Mouse (Mus musculus): ENCODE measurements around the gene Tulp1.
"Not testable (repeated sequence)": the region's sequence is repeated elsewhere in the genome, so short reads cannot be mapped to it uniquely, and the experiment has no call there.

Gene Tulp1

DNA sequence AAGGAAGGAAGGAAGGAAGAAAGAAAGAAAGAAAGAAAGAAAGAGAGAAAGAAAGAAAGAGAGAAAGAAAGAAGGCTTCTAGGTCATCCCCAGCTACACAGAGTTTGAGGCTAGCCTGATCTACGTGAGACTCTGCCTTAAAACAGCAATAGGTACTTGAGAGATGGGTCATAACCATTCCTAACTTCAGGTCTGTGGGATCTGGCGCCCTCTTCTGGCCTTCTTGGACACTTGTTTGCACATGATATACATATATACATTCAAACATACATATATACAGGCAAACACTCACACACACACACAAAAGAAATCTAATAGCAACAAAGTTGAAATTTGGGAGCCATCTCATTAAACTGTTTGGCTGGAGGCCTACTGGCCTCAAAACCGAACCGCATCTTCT is 19.3 kb upstream of the Tulp1 start:
- no peaks in the 10 kb centered on the region for H3K27me3 ChIP-seq (ENCODE audit: control insufficient read depth, insufficient read depth, low read length, poor library complexity, severe bottlenecking)
- DNase-seq (ENCODE audit: low read depth, low spot score) = peak; percentile 52
- no peaks in the 10 kb centered on the region for H3K36me3 ChIP-seq (ENCODE audit: control insufficient read depth, insufficient read depth, low read length, poor library complexity, severe bottlenecking)

DNA sequence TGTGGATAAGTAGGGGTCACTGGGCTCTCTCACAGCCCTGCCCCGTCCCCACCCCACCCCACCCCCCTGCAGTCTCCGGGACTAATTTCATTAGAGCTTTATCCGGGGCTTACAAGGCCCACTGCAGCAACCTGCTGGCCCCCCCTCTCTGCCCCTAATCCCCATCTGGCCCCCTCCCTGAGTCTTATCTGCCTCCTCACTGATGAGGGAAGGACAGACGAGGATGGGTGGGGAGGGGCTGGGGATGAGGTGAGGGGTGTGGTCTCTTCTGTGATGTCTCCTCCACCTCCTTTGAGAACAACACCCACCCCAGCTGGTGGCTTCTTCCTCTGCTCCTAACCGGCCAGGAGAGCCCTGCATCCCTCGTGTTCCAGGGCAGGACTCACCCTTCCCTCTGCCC is 15.2 kb upstream of the Tulp1 start:
- Histone ChIP-seq H3K27me3 (ENCODE audit: control insufficient read depth, insufficient read depth, low read length, poor library complexity, severe bottlenecking) (no peaks in the 10 kb centered on the region), H3K36me3 (ENCODE audit: control insufficient read depth, insufficient read depth, low read length, poor library complexity, severe bottlenecking) (no peaks in the 10 kb centered on the region)
- DNase-seq (ENCODE audit: low read depth, low spot score) = no peak

DNA sequence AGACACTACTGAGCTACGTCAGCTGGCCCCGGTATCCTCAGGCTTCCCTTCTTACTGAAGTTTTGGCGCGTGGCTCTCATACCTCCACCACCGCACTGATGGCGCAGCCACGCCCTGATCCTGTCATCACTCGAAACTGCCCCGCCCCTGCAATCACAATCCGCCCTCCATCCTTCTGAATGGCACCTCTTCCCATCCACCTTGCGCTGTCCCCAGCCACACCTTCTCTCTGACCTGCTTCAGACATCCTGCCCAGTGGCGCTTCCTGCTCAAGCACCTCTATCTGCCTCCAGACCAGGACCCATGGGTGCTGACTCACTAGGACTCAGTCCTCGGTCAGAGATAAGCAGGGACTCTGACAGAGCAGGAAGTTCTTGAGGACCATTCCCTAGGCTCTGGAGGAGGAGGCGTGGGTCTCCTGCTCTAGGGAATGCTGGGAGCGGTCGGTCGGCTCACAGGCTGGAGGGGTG is 10.6 kb upstream of the Tulp1 start:
- Histone ChIP-seq H3K36me3 (ENCODE audit: control insufficient read depth, insufficient read depth, low read length, poor library complexity, severe bottlenecking) (no peaks in the 10 kb centered on the region), H3K27me3 (ENCODE audit: control insufficient read depth, insufficient read depth, low read length, poor library complexity, severe bottlenecking) (no peaks in the 10 kb centered on the region)
- peak; percentile 15 for DNase-seq (ENCODE audit: low read depth, low spot score)

DNA sequence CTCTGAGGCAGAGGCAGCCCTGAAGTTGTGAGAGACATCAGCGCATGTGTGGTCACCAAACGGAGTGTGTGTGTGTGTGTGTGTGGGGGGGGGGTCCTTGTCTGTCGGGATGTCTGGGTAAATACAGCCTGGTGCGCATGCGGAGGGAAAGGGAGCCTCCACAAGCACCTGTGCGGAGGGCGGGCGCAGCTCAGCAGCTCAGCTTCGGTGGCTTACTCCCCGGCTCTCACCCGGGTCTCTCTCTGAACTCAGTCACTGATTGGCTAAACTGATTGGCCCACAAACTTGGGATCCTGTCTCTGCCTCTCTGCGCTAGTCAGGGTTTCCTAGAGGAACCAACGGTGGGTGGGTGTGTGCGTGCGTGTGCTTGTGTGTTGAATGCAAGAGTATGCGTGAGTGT is 9.5 kb upstream of the Tulp1 start:
- H3K27me3 ChIP-seq (ENCODE audit: control insufficient read depth, insufficient read depth, low read length, poor library complexity, severe bottlenecking) = no peaks in the 10 kb centered on the region
- no peak for DNase-seq (ENCODE audit: low read depth, low spot score)
- no peaks in the 10 kb centered on the region for H3K36me3 ChIP-seq (ENCODE audit: control insufficient read depth, insufficient read depth, low read length, poor library complexity, severe bottlenecking)

DNA sequence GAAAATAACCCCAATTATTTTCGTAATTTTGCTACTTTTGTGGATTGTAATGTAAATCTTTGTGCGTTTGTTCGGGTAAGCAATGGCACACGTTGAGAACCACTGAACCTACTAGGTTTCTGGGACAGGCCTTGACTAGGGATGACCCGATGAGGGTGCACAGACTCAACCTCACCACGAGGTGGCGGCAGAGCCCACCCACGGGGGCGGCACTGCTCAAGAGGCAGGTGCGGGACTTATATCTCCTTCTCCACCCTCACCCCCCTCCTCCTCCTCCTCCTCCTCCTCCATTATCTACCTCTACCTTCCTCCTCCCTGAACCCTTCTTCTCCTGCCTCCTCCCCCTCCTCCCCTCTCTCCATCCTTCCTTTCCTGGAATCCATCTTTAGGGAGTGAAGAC is 8.8 kb upstream of the Tulp1 start:
- DNase-seq (ENCODE audit: low read depth, low spot score) = peak; percentile 71
- no peaks in the 10 kb centered on the region for H3K36me3 ChIP-seq (ENCODE audit: control insufficient read depth, insufficient read depth, low read length, poor library complexity, severe bottlenecking)
- no peaks in the 10 kb centered on the region for H3K27me3 ChIP-seq (ENCODE audit: control insufficient read depth, insufficient read depth, low read length, poor library complexity, severe bottlenecking)

DNA sequence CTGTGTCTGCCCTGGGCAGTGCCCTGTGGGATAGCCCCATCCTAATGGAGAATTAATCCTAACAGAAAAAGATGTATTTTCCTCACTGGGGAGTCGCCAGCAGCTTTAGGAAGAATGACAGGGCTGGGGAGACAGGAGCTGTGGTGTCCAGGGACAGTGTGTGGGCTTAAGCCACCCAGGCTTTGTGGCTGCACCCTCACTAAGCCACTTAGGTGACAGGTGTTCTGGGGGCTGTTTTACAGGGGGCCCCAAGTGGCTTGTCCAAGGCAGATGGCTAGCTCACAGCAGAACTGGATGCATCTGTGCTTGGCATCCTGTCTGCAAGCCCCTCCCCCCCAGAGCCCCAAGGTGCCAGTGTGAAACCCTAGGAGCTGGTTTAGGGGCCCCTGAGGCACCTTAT is 6.9 kb upstream of the Tulp1 start:
- DNase-seq (ENCODE audit: low read depth, low spot score) = no peak
- Histone ChIP-seq H3K27me3 (ENCODE audit: control insufficient read depth, insufficient read depth, low read length, poor library complexity, severe bottlenecking) (no peaks in the 10 kb centered on the region; the same call in 1 of the 2 replicates), H3K36me3 (ENCODE audit: control insufficient read depth, insufficient read depth, low read length, poor library complexity, severe bottlenecking) (no peaks in the 10 kb centered on the region)

DNA sequence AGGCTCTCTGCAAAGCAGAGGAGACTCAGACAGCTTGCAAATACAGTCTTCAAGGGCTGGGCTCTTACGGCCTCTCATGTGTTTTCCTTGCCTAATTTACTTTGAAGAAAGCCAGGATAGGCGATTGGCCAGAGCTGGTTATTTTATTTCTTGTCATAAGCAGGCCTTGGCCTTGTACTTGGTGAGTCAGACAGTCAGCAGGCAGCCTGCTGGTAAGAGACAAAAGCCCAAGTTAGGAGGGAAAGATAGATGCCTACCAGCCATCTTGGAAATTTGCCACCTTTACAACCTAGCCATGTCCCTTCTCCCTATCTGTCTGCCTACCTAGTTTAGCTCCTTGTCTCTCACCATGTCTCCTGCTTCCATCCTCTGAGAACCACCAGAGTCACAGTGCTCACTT is 6.3 kb upstream of the Tulp1 start:
- Histone ChIP-seq H3K27me3 (ENCODE audit: control insufficient read depth, insufficient read depth, low read length, poor library complexity, severe bottlenecking) (no peaks in the 10 kb centered on the region; the same call in 1 of the 2 replicates), H3K36me3 (ENCODE audit: control insufficient read depth, insufficient read depth, low read length, poor library complexity, severe bottlenecking) (no peaks in the 10 kb centered on the region)
- DNase-seq (ENCODE audit: low read depth, low spot score) = no peak

DNA sequence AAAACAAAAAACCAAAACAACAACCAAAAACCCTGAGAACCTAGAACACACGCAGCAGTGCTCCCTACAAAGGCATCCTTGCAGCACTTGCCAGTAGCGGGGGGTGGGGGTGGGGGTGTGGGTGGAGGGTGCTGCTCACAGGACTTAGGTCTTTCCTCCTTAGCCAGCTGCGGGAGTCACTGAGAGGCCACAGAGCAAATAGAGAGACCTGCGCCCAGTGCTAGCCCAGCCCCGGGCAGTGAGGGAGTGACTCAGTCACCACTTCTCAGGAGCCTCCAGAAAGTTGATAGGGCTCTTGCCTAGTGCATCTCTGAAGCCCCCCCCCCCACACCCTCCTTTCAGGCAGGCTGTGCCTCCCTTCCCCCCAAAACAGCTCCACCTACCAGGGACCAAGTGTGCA is 4.0 kb upstream of the Tulp1 start:
- DNase-seq (ENCODE audit: low read depth, low spot score) = no peak
- Histone ChIP-seq H3K27me3 (ENCODE audit: control insufficient read depth, insufficient read depth, low read length, poor library complexity, severe bottlenecking) (no peaks in the 10 kb centered on the region; the same call in 1 of the 2 replicates), H3K36me3 (ENCODE audit: control insufficient read depth, insufficient read depth, low read length, poor library complexity, severe bottlenecking) (no peaks in the 10 kb centered on the region)

DNA sequence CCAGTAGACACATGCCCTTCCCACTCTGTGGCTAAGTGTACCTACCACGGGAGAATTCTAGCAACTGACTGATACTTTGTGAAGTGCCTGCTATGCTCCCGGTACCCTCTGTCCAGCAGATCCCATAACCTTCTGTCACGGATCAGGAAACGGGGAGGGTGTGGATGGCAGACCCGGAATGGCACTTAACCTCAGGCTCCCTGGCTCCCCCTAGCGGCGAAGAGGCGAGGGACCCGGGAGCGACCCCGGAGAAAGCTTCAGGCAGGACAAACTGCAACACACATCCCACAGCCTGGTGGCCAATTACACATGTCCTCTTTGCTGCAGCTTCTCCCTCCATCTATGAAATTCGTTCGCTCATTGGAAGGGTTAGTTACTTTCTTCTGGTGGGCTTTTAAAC is 3.4 kb upstream of the Tulp1 start:
- Histone ChIP-seq H3K36me3 (ENCODE audit: control insufficient read depth, insufficient read depth, low read length, poor library complexity, severe bottlenecking) (no peaks in the 10 kb centered on the region), H3K27me3 (ENCODE audit: control insufficient read depth, insufficient read depth, low read length, poor library complexity, severe bottlenecking) (no peaks in the 10 kb centered on the region; the same call in 1 of the 2 replicates)
- DNase-seq (ENCODE audit: low read depth, low spot score) = peak; percentile 71

DNA sequence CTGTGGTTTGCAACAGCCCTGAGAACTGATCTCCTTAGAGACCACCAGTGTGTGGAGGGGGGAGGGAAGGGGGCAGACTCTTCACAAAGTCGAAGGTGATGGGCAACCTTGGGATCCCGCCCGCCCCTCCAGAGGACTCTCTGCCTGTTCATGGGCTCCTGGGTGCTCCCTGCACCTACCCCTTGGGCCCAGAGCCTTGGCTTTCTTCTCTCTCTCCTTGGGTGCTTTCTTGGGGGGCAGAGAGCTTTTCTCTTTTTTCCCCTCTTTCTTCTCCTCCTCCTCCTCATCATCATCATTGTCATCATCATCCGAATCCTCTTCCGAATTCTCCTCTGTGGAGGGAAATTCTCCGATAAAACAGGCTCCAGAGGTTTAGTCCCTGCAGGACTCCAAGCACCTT is 1.5 kb downstream of the Tulp1 start:
- Histone ChIP-seq H3K27me3 (ENCODE audit: control insufficient read depth, insufficient read depth, low read length, poor library complexity, severe bottlenecking) (no peaks in the 10 kb centered on the region; the same call in 1 of the 2 replicates), H3K36me3 (ENCODE audit: control insufficient read depth, insufficient read depth, low read length, poor library complexity, severe bottlenecking) (no peaks in the 10 kb centered on the region)
- no peak for DNase-seq (ENCODE audit: low read depth, low spot score)

DNA sequence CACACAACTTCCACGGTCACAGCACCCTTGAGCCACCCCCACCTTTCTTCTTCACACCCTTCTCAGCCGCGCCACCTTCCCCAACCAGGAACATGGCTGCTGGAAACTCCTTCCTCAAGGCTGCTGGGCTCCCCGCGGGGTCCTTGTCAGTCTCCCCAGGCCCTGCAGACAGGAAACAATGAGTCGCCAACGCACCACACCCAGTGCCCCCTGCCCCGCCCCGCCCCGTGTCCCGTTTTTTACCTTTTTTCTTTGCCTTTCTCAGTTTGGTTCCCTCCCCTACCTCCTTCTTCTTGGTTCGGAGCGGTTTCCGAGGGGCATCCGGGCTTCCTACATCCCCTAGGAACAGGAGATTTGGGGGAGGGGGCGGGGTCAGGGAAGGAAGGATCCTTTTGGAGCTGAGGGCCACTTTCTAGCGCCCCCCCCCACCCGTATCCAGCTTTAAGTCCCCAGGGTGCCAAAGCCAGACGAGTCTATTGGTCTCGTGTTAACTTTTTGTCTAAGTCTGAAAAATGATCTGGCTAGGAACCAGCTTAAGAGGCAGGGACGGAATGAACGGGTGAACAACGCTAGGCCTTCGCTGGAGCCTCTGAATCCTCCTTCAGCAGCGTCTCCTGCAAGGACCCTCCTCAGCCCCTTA is 2.2 kb downstream of the Tulp1 start:
- no peaks in the 10 kb centered on the region; the same call in 1 of the 2 replicates for H3K27me3 ChIP-seq (ENCODE audit: control insufficient read depth, insufficient read depth, low read length, poor library complexity, severe bottlenecking)
- peak; percentile 22 for DNase-seq (ENCODE audit: low read depth, low spot score)

DNA sequence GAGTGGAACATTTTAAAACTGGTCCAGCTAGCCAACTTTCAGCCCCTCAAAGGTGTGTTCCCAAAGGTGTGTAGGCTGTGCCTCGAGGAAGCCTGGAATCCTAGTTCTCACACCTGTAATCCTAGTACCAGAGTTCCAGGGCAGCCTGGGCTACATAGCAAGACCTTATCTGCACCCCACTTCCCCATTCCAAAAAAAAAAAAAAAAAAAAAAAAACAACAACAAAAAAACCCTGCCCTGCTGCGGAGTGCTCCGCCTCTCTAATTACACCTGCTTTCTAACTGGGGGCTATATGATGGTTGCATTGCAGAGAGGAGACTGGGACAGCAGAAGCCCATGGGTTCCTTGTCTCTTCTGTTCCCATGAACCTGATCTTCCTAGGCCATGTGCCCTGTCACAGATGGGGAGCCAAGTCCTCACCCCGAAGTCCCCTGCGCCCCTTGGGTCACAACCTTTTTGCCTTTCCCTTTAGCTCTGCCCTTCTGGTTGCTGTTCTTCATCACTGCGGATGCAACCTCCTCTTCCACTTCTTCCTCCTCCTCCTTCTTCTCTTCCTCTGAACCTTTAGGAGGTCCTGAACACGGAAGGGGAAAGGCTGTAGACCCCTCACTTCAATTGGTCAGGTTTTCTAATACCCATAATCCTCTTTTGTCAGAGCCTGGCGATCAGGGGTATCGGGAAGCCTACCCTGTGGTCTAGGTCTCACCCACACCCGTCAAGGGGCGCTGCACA is 2.9 kb downstream of the Tulp1 start:
- Histone ChIP-seq H3K36me3 (ENCODE audit: control insufficient read depth, insufficient read depth, low read length, poor library complexity, severe bottlenecking) (no peaks in the 10 kb centered on the region), H3K27me3 (ENCODE audit: control insufficient read depth, insufficient read depth, low read length, poor library complexity, severe bottlenecking) (no peaks in the 10 kb centered on the region)
- no peak for DNase-seq (ENCODE audit: low read depth, low spot score)

More for the DNA sequence above, 2.2 kb downstream of the Tulp1 start:
- H3K36me3 ChIP-seq (ENCODE audit: control insufficient read depth, insufficient read depth, low read length, poor library complexity, severe bottlenecking) = no peaks in the 10 kb centered on the region

DNA sequence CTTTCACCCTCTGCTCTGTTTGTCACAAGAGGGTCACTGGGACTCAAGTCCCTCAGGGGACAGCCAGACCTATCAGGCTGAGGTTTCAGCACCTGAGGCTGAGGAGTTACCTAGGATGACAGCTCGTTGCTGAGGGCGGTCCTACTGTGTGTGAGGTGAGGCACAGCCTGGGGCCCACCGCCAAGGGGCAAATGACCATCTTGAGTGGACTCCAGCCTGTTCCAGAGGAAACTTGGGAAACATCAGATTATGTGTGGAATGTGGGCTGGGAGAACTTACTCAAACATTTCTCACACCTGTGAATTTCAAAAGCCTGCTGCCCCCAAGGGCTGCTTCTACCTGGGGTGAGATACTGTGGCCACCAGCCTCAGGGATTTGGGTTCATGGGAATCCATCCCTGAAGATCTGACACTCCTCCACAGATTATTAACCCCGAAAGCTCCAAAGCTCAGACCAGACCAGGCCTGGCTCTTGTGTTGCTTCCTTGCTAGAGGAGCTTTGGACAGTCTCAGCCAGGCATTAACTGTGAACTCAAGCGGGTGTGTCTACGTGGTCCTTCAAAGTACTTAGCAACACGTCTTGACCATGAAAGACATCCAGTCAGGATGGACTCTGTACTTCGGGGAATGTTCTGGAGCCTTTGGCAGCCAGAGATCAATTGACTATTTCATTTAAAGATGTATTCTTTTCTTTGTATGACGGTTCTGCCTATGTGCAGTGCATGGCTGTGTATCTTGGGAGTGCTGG is 4.3 kb downstream of the Tulp1 start:
- Histone ChIP-seq H3K27me3 (ENCODE audit: control insufficient read depth, insufficient read depth, low read length, poor library complexity, severe bottlenecking) (no peaks in the 10 kb centered on the region), H3K36me3 (ENCODE audit: control insufficient read depth, insufficient read depth, low read length, poor library complexity, severe bottlenecking) (no peaks in the 10 kb centered on the region)
- no peak for DNase-seq (ENCODE audit: low read depth, low spot score)

DNA sequence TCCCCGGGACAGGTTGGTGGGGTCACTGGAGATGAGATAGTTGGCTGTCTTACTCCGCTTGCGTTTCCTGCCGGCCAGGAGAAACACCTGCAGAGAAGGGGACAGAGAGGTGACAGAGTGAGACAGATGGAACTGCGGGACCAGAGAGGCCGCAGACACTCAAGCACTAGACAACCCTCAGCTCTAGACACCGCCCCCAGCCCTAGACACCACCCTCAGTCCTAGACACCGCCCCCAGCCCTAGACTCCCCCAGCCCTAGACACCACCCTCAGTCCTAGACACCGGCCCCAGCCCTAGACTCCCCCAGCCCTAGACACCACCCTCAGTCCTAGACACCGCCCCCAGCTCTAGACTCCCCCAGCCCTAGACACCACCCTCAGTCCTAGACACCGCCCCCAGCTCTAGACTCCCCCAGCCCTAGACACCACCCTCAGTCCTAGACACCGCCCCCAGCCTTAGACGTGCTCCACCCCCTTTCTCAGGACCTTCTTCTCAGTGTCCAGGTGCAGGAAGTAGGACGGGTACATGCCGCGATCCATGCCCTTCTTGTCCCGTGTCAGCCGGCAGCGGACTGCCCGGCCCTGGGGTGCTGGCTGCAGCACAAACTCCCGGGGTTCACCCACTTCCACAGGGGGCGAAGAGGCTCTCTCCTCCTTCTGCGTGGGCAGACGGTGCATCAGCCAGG is 6.3 kb downstream of the Tulp1 start:
- not testable (repeated sequence) for H3K36me3 ChIP-seq (ENCODE audit: control insufficient read depth, insufficient read depth, low read length, poor library complexity, severe bottlenecking); DNase-seq (ENCODE audit: low read depth, low spot score); H3K27me3 ChIP-seq (ENCODE audit: control insufficient read depth, insufficient read depth, low read length, poor library complexity, severe bottlenecking)
